Mouse (Mus musculus) MEL (cell line): ENCODE measurements around the gene Mboat2. TPM values are rescaled to one million over a fixed set of nuclear protein-coding genes. Genes with fewer than 3 reads are reported as not detected.
A peak's percentile ranks its signal among the peaks of the same experiment; 100 is the strongest.

Experiments
- DNase-seq: peaks from one replicate; pipeline ENCODE4 v3.0.0; 2011; ENCODE audit warnings: low read depth, low spot score
- H3K27ac ChIP-seq: 2 replicates; pipeline ENCODE4 v1.5.1; 2012; ENCODE audit warnings: low read depth, mild to moderate bottlenecking, control low read depth, low read length, moderate library complexity; ENCODE audit not compliant: control insufficient read depth
- H3K27me3 ChIP-seq, 2 experiments: fragments of 150-350 bp in 1 of 2; sonication (generic) in 1 of 2; 2 replicates each; pipeline ENCODE4 v1.6.1; 2012; ENCODE audit warnings: low read length in 2 of 2, mild to moderate bottlenecking in 2 of 2, improper control_type of control experiment in 1 of 2, moderate library complexity in 1 of 2; ENCODE audit not compliant: insufficient read depth in 2 of 2, control insufficient read depth in 1 of 2
- H3K36me3 ChIP-seq, 2 experiments: 2 replicates each; pipeline ENCODE4 v1.6.1; 2012 to 2014; ENCODE audit warnings: low read length in 2 of 2, improper control_type of control experiment in 1 of 2, inconsistent platforms in 1 of 2, mild to moderate bottlenecking in 1 of 2; ENCODE audit not compliant: insufficient read depth in 2 of 2, control insufficient read depth in 1 of 2
- H3K4me1 ChIP-seq, 2 experiments: fragments of 150-350 bp in 1 of 2; sonication (generic) in 1 of 2; 2 replicates each; pipeline ENCODE4 v1.6.1; 2012; ENCODE audit warnings: low read length in 2 of 2, improper control_type of control experiment in 1 of 2, mild to moderate bottlenecking in 1 of 2; ENCODE audit not compliant: insufficient read depth in 2 of 2, control insufficient read depth in 1 of 2
- H3K4me3 ChIP-seq, 2 experiments: fragments of 150-350 bp in 1 of 2; sonication (generic) in 1 of 2; 2 replicates each; pipeline ENCODE4 v1.5.1; 2012; ENCODE audit warnings: low read depth in 2 of 2, low read length in 2 of 2, mild to moderate bottlenecking in 2 of 2, moderate library complexity in 2 of 2, control low read depth in 1 of 2, improper control_type of control experiment in 1 of 2; ENCODE audit not compliant: control insufficient read depth in 1 of 2, insufficient read depth in 1 of 2
- H3K79me2 ChIP-seq: 2 replicates; pipeline ENCODE4 v1.6.1; 2012; ENCODE audit warnings: mild to moderate bottlenecking, low read length, moderate library complexity; ENCODE audit not compliant: control insufficient read depth, poor library complexity, insufficient read depth
- H3K9ac ChIP-seq: 2 replicates; pipeline ENCODE4 v1.6.1; 2012; ENCODE audit warnings: low read depth, mild to moderate bottlenecking, control low read depth, low read length, moderate library complexity; ENCODE audit not compliant: control insufficient read depth, poor library complexity, severe bottlenecking
- H3K9me3 ChIP-seq: fragments of 150-350 bp; sonication (generic); replicated peaks from 2 replicates; pipeline ENCODE4 v1.6.1; 2012; ENCODE audit warnings: mild to moderate bottlenecking, low read length, improper control_type of control experiment, moderate library complexity; ENCODE audit not compliant: insufficient read depth
- CHD1 ChIP-seq: IDR thresholded peaks from 2 replicates; pipeline ENCODE4 v1.6.1; 2012; ENCODE audit warnings: low read depth, mild to moderate bottlenecking, inconsistent platforms, low read length, improper control_type of control experiment
- CTCF ChIP-seq, 3 experiments: IDR thresholded peaks in 2 of 3; conservative IDR thresholded peaks in 1 of 3; 2 replicates each; pipeline ENCODE4 v1.5.1; 2011 to 2012; ENCODE audit warnings: low read length in 3 of 3, low read depth in 2 of 3, mild to moderate bottlenecking in 2 of 3, improper control_type of control experiment in 1 of 3, inconsistent platforms in 1 of 3, mixed read lengths in 1 of 3, moderate library complexity in 1 of 3; ENCODE audit not compliant: control insufficient read depth in 1 of 3, insufficient read depth in 1 of 3, poor library complexity in 1 of 3, severe bottlenecking in 1 of 3
- ELF1 ChIP-seq: IDR thresholded peaks from 2 replicates; pipeline ENCODE4 v1.6.1; 2014; ENCODE audit warnings: low read depth, mild to moderate bottlenecking, inconsistent platforms, low read length, improper control_type of control experiment, moderate library complexity
- GATA1 ChIP-seq: IDR thresholded peaks from 2 replicates; pipeline ENCODE4 v1.6.1; 2011; ENCODE audit warnings: low read depth, low read length, improper control_type of control experiment
- MXI1 ChIP-seq: IDR thresholded peaks from 2 replicates; pipeline ENCODE4 v1.6.1; 2011; ENCODE audit warnings: mild to moderate bottlenecking, low read depth, low read length, improper control_type of control experiment
- MYC ChIP-seq: IDR thresholded peaks from 2 replicates; pipeline ENCODE4 v1.6.1; 2011; ENCODE audit warnings: low read depth, mild to moderate bottlenecking, low read length, improper control_type of control experiment, moderate library complexity
- NELFE ChIP-seq: IDR thresholded peaks from 2 replicates; pipeline ENCODE4 v1.6.1; 2011; ENCODE audit warnings: low read depth, low read length, improper control_type of control experiment
- POLR2AphosphoS2 ChIP-seq: IDR thresholded peaks from 2 replicates; pipeline ENCODE4 v1.6.1; 2011; ENCODE audit warnings: low read length, improper control_type of control experiment
- POLR2AphosphoS5 ChIP-seq: IDR thresholded peaks from 2 replicates; pipeline ENCODE4 v1.6.1; 2012; ENCODE audit warnings: low read depth, borderline replicate concordance, mild to moderate bottlenecking, inconsistent platforms, low read length, moderate library complexity, mixed read lengths
- RAD21 ChIP-seq: IDR thresholded peaks from 2 replicates; pipeline ENCODE4 v1.6.1; 2011; ENCODE audit warnings: mild to moderate bottlenecking, low read depth, low read length, improper control_type of control experiment
- RCOR1 ChIP-seq: IDR thresholded peaks from 2 replicates; pipeline ENCODE4 v1.6.1; 2012; ENCODE audit warnings: low read depth, mild to moderate bottlenecking, inconsistent platforms, low read length, improper control_type of control experiment
- SMC3 ChIP-seq: IDR thresholded peaks from 2 replicates; pipeline ENCODE4 v1.6.1; 2011; ENCODE audit warnings: low read depth, low read length, improper control_type of control experiment
- UBTF ChIP-seq: IDR thresholded peaks from 2 replicates; pipeline ENCODE4 v1.6.1; 2012; ENCODE audit warnings: low read depth, mild to moderate bottlenecking, inconsistent platforms, low read length, improper control_type of control experiment, moderate library complexity, borderline replicate concordance; ENCODE audit not compliant: insufficient read depth
- USF2 ChIP-seq, 2 experiments: IDR thresholded peaks; 2 replicates each; pipeline ENCODE4 v1.6.1; 2011 to 2012; ENCODE audit warnings: improper control_type of control experiment in 2 of 2, low read length in 2 of 2, borderline replicate concordance in 1 of 2, inconsistent platforms in 1 of 2, low read depth in 1 of 2, mild to moderate bottlenecking in 1 of 2; ENCODE audit not compliant: insufficient read depth in 1 of 2
- ZC3H11A ChIP-seq: IDR thresholded peaks from 2 replicates; pipeline ENCODE4 v1.6.1; 2012; ENCODE audit warnings: low read depth, mild to moderate bottlenecking, inconsistent platforms, low read length, improper control_type of control experiment
- ZNF384 ChIP-seq: IDR thresholded peaks from 2 replicates; pipeline ENCODE4 v1.6.1; 2012; ENCODE audit warnings: low read depth, mild to moderate bottlenecking, inconsistent platforms, low read length, improper control_type of control experiment
- polyA plus RNA-seq, 2 experiments: library from polyadenylated mRNA; stranded (reverse) in 1 of 2; unstranded in 1 of 2; fragments of >175 nt in 1 of 2; fragments of >200 nt in 1 of 2; gene quantifications; 2 replicates each; pipeline versions ENCODE4 v1.2.1 to v1.2.4; 2012; ENCODE audit warnings: low replicate concordance in 2 of 2, low read depth in 1 of 2; ENCODE audit not compliant: insufficient read length in 2 of 2, insufficient read depth in 1 of 2, missing spikeins in 1 of 2
- total RNA-seq: library from RNA; depleted of rRNA; stranded (reverse); fragments of 300-350 nt; gene quantifications from 2 replicates; pipeline ENCODE4 v1.2.3, GENCODE M21; 2012

Gene Mboat2
- total and polyA plus RNA-seq, 3 experiments = 13.5 TPM; not detected in 1

DNA sequence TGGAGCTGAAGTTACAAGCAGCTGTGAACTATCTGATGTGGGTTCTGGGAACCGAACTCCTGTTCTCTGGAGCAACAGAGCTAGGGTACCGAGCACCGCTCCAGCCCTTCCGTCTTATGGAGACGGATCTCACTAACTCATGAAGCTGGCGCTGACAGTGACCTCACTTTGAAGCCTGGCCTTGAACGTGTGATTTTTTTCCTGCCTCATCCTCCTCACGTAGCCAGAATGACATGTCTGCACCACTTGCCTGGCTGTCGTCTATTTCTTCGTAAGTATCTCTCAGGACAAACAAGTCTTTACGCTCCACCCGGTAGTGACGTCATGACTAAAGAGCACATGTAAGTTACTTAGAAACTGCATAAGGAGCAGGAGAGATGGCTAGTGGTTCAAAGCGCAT lies 116.4 kb downstream of the Mboat2 start:
- Histone ChIP-seq H3K27ac (no peak overlapping the region), H3K4me1 (peaks cover 0 to 5% of the 10 kb centered on the region in 2 experiments; a peak in 2 of 4 replicates), H3K4me3 (no peak overlapping the region), H3K36me3 (no peaks in the 10 kb centered on the region), H3K9ac (no peak overlapping the region), H3K27me3 (no peaks in the 10 kb centered on the region), H3K79me2 (no peaks in the 10 kb centered on the region), H3K9me3 (no peaks in the 10 kb centered on the region)
- TF ChIP-seq MXI1 (no peak), ELF1 (no peak), ZNF384 (no peak), NELFE (no peak), UBTF (no peak), POLR2AphosphoS5 (no peak), RCOR1 (no peak), MYC (no peak), USF2 (IDR thresholded peaks at IDR 0.05; ENCODE audit: borderline replicate concordance in 1 of 2, insufficient read depth in 1 of 2, low read depth in 1 of 2, low read length in 2 of 2) (no peak), GATA1 (no peak), RAD21 (no peak), CTCF (IDR thresholded peaks at IDR 0.05 in 2 of 3, conservative IDR thresholded peaks at IDR 0.05 in 1 of 3; ENCODE audit: control insufficient read depth in 1 of 3, insufficient read depth in 1 of 3, low read depth in 2 of 3, low read length in 3 of 3, poor library complexity in 1 of 3, severe bottlenecking in 1 of 3) (no peak)
- DNase-seq = no peak

DNA sequence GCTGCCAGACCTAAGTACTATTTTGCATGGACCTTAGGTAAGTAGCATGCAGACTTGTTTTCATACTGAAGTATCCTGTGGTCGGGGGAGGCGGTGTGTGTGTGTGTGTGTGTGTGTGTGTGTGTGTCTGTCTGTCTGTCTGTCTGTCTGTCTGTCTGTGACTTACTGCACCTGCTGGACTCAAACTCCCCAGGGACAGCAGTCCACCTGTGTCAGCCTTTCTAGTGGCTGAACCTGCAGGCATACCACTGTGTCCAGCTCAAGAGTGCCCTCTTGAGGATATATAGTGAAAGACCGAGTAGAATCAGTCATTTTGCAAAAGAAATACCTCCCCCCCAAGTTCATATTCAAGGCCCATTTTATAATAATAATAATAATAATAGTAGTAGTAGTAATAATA lies 117.7 kb downstream of the Mboat2 start:
- no peaks in the 10 kb centered on the region for H3K36me3 ChIP-seq
- no peaks in the 10 kb centered on the region for H3K27me3 ChIP-seq
- H3K79me2 ChIP-seq = no peaks in the 10 kb centered on the region
- H3K4me3 ChIP-seq = no peak overlapping the region
- no peaks in the 10 kb centered on the region for H3K9me3 ChIP-seq
- TF ChIP-seq POLR2AphosphoS2 = no peak
- peak; percentile 72 for TF ChIP-seq RAD21
- peak in 2 of 3 experiments; percentile 68 to 75; a peak in 5 of 6 replicates for TF ChIP-seq CTCF (IDR thresholded peaks at IDR 0.05 in 2 of 3, conservative IDR thresholded peaks at IDR 0.05 in 1 of 3; ENCODE audit: control insufficient read depth in 1 of 3, insufficient read depth in 1 of 3, low read depth in 2 of 3, low read length in 3 of 3, poor library complexity in 1 of 3, severe bottlenecking in 1 of 3)
- TF ChIP-seq ZC3H11A = peak; percentile 66
- TF ChIP-seq SMC3 = peak; percentile 72
- TF ChIP-seq CHD1 = no peak
- peaks cover 0 to 2% of the 10 kb centered on the region in 2 experiments; a peak in 2 of 4 replicates for H3K4me1 ChIP-seq
- H3K27ac ChIP-seq = no peak overlapping the region
- DNase-seq = peak; percentile 59
- H3K9ac ChIP-seq = no peak overlapping the region
